Mouse (Mus musculus): ENCODE measurements around the gene Tsen54.

The Tsen54 gene

DNA sequence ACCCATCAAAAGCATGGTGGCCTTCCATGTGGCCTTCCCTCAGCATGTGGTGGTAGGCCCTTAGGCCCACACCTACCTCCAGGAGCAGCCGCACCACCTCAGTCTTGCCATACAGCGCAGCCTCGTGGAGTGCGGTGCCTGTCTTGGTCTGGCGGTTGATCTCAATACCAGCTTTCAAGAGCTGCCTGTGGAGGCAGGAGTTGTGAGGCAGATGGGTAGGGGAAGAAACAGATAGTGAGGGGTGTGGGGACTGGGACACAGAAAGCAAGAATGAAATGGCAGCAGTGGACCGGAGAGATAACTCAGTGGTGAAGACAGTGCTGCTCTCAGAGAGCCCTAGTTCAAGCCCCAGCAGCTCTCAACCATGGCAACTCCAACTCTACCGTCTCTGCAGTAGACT is 9.5 kb upstream of the Tsen54 start:
- no peak for DNase-seq

DNA sequence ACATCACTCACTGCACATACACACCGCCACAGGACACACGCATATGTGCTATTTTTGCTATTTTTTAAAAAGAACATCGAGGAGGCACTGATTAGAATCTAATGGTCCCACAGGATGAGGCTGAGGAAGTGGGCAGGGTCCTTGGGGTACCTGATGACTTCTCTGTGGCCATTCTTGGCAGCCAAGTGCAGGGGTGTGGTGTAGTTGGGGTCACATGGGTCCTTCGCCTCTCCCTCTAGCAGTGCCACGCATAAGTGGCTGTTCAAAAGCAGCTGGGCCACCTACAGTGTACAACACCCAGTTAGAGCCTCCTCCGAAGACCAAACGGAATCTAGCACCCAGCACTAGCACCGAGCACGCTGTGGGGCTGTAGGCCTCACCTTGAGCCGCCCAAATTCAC is 8.4 kb upstream of the Tsen54 start:
- no peak for DNase-seq

DNA sequence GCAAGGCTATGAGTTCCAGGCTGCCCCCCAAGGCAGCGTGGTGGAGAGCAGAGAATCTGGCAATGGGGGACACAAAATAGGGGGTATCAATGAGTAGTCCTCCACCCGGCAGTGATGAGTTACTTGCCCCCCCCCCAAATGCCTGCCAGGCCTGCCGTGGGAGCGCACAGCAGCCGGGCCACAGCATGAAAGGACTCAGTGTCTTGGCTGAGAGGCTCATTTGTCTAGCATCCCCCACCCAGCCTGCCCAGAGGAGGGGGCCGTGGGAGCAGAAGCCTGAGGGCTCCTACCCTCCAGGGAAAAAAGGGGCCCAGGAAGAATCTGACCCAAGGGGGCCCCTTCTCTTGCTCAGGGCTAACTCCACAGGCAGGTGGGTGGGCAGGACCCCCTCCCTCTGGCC is 7.2 kb upstream of the Tsen54 start:
- no peak for DNase-seq

DNA sequence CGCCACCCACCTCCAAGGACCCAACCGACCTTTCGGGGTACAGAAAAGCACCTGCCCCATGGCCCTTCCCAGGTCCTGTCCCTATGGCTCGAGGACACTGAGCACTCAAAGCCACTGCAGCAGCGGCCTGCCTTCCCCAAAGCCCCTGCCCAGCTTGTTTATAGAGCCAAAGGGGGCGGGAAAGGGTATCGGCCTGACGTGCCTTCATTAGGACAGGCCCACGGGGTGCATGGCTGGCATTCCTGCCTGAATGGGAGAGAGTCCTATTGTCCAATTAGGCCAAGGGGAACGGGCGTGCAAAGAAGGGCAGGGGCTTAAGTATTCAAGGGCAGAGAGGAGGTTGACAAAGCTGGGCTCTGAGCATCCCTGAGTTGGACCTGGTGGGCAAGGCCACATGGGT is 6.6 kb upstream of the Tsen54 start:
- no peak for DNase-seq

DNA sequence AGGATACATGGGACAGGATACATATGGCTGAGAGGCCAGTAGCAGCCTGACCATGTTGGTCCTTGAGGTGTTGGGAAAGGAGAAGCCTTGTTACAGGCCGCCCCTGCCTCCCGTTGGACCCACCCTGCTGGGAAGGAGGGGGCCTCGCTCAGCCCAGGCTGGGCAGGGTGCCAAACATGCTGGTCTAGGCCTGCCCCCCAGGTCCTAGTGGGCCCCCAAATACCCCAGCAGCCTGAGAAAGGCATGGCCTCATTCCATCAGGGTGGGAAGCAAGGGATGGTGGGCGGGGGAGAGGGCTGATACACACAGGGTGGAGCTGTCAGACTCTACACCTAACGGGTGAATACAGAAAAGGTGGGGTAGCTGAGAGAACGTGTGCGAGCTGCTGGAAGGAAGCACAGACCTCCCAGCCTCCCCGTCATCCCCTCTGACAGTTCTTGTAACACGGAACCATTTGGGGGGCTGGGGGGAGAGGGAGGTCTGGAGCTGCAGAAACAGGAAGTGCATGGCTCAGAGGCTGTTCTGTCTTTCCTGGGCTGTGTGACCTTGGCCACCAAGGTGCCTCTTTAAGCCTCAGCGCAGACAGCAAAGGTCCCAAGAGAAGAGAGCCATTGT is 5.7 kb upstream of the Tsen54 start:
- DNase-seq = no peak

DNA sequence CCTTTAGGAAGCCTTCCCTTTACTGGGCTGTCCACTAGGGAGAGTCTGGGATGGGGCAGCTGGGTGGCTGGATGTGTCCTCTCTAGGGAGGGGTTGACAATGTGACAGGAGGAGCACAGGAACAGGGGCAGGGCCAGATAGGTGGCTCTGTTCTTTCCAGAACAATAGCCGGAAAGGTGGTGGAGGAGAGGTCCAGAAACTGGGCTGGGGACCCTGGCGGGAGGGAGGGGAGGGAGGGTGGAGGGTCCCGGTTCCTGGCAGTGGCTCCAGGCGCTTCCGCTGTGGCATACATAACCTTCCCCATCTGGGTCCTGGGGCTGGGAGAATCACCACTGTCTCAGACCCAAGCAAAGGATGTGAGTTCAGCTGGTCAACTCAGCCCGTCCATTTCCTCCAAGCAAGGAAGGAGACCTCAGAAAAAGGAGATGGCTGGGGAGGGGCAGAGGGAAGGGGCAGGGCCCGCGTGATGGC is 5.2 kb upstream of the Tsen54 start:
- DNase-seq = no peak

DNA sequence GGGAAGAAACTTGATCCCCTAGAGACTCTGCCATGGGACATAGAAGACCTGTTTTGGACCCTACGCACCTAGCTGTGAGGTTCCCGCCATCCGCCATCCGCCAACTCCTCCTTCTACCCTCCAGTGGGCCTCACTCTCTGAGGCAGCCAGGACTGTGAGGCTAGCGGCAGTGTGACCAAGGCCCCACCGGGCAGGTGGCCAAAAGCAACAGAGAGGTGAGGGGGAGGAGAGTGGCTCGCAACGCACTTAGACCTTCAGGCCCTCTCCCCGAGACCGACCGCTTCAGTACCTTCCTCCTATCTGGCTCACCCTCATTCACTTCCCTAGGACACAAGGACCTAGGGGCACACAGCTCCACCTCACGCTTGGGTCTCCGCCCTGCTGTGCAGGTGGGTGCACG is 4.1 kb upstream of the Tsen54 start:
- DNase-seq = no peak

DNA sequence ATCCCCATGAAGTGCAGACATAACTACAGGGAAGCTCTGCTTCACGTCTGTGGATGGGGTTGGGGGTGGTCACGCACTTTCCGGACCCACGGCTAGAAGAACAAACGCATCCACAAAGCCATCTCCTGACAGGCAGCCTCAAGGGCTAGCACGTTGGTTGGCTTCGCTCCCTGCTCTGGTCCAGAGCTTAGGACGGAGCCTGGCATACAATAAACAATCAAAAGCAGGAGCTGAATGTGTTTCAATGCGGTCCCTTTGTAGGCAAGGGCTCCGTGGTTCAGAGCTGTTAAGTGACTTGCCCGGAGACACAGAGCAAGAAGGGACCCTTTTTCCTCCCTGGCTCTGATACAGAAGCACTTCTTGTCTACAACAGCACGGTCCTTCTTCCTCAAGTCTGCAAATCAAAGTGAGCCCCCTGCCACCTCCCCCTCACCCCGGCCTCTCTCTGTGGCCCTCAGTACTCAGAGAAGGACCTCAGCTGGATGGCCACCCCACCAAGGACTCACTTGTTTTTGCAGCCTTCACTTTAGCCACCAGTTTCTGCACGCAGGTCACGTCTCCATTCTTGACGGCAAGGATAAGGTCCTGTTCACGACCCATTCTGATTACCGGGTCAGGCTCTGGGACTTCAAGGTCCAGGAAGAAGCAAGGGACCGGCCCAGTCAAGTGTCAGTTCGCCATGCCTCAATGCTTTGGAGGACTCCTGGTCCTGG is 3.0 kb upstream of the Tsen54 start:
- no peak for DNase-seq

DNA sequence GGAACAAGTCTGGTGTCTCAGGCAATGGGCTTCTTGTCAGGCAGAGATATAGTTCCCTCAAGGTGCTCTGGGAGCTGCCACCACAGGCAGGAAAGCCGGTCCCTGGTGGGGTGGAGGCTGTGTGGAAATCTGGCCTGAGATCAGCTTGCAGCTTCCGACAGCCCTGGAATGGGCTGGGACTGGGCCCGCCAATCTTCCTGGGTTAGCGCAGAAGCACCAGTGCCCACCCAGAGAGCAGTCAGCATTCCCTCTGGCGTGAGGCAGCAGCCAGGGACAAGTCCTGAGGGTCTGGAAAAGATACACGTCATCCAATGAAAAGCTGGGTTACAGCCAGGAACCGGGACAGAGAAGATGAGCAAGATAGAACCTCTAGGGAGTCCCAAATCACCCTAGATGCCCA is 2.4 kb upstream of the Tsen54 start:
- DNase-seq = no peak

DNA sequence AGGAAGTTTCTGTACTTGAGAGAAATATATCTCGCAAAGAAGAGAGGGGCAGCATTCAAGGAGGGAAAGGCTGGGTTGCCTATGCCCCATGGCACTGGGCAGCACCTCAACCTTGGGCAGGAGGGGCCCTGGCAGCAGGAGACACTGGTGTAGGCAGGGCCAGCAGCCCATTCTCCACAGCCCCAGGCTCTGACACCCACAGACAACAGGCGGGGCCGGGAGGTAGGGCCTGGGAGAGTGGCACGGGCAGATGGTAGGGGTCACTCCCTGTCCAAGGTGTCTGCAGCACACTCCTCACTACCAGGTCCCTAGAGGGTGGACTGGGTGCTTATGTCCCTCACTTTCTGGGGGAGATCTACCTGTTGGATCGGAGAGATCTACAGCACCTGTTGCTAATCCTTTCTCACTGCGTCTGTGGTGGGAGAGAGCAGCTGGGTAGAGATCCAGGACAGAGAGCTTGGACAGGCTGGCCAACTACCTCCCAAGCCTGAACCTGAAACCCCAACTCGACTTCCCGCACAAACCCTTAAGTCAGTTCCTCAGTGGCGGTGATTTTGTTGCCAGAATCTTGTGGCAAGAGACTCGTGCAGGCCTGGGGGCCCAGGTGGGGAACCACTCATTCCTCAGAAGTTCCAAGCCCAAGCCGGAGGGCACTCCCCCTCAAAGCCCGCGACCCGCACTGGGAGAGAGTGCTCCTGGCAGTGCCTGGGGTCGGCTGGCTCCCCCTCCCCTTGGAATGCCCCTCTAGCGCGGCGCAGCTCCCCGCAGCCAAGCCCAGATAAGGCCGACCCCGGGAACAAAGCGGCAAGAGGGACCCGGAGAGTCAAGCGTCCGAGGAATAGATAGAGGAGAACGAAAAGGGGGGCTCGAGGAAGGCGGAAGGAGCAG is 1.7 kb upstream of the Tsen54 start:
- peak; percentile 33 to 40 for DNase-seq

DNA sequence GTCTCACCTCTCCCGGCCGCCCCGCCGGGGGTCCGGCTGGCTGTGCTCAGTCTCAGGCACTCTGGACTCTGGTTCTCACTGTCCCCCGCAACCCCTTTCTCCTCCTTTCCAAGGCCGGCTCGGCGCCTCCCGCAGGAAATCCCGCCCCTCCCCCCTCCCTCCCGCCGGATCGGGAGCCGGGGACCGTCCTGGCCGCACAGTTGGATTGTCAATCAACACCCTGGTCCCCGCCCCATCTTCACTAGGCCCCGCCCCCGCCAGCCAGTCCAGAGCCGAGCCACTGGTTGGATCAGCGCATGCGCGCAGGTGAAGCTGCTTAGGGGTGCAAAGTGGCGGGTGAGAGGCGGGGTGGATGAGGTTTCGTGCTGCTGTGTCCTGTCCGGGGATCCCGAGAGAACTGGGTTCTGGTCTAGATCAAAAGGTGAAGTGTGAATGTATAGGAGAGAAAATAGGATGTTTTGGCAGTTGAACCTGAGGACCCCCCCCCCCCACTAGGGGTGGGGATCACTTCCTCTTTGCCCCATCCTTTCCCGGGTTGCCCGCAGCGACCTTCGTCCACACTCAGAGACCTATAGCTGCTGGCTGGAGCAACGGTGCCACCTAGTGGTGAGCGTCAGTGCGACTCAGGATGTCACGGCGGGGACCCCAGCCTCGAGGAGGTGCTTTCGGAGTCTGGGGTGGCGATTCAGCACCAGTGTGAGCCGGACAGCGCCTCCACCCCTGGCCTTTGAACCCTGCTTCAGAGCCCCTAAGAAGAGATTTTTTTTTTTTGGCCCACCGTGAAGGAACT is 822 bp upstream of the Tsen54 start, which contains the start of gene Caskin2:
Caskin2 (minus strand) TSS at position 133 of the 790 bp plus-strand sequence.
- peak; percentile 95 to 96 for DNase-seq

DNA sequence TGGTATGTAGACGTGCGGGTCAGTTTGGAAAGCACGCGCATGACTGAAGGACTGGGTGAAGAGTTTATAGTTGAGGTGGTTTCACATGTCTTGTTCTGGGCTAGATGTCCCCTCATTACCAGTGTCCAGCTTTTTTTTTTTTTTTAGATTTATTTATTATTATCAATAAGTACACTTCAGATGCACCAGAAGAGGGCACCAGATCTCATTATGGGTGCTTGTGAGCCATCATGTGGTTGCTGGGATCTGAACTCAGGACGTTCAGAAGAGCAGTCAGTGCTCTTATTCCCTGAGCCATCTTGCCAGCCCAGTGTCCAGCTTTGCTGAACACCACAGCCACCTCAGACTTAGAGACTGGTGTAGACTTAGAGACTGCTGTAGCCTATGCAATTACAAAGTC is 2.8 kb downstream of the Tsen54 start:
- no peak for DNase-seq

DNA sequence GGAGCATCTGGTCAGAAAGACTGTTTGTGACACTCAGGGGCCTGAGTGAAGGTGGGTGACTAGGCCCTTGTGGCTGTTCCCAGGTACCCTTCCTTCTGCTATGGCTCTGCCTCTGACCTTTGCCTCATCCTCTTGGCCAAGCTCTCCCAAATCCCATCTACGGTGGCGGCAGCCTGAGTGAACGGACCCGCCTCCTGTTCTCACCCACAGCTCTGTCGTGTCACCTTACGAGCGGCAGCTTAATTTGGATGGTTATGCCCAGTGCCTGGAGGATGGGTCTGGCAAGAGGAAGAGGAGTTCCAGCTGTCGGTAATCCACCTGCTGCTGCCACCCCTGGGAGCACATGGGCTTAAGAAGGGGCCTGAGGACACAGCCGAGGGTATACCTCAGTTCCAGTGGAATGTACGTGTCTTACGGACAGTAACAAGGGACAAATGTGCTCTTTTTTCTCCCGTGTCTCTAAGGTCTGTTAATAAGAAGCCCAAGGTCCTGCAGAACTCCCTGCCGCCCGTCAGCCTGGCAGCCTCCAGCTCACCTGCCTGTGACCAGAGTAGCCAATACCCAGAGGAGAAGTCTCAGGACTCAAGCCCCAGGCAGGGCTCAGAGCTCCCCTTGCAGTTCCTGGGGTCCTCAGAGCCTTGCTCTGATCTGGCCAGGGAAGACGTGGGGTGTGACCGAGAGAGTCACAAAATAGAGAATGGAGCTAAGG is 5.5 kb downstream of the Tsen54 start:
- no peak for DNase-seq

DNA sequence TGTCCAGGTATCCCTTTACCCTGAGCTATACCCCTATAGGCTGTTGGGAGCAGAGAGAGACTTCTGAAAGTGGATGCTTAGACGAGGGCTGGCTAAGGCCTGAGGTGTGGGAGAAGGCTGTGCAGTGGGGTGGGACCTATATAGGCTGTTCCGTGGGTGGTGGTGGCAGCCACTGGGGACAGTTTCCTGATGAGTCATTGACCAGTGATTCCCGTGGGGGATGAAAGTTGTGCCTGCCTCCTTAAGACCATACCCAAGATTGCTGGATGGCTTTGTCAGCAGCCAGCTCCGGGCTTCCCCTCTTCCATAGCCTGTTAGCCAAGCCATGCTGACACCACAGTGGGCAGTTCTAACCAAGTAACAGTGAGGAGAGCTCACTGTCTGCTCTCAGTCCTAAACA is 6.5 kb downstream of the Tsen54 start:
- DNase-seq = no peak

DNA sequence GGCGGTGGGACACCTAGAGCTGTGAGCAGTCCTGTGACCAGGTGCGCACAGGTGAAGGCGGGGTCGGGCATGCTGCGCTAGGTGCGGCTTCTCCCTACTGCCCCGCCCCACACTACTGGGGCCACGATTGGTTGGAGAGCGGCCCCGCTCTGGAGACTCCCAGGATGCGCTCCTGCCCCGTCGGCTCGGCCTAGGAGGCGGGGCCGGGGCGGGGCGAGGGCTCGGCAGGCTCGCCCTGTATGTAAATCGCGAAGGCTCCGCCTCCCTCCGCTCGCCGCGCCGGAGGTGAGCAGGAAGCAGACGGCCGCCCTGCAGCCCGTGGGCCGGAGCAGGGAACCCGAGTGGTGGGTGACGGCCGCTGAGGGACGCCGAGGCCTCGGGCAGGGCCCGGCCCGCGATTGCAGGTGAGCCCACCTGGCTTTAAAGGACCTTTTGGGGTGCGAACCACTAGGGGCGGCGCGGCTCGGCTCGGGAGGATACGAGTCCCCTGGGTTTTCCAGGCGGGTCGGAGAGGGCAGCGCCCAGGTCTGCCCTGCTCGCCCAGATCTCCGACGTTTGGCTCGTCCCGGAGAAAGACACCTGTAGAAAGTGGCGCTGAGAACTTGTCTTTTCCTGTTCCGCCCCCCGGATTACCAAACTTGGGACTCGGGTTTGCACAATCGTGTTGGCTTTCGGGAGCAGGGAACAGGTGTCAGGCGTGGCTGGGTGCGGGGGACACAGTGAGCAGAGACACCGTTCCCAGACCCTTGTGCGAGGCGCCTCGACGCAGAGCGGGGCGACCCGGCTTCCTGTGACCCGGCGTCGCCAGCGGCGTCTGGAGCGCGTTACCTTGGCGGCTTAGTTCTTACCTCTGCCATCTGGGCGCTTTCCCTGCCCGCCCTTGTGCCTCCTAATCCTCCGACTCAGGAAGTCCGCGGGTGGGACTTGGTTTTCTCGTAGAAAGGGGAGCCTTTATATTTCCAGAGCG is 9.5 kb downstream of the Tsen54 start, which contains the start of gene Llgl2:
Llgl2 (plus strand) TSS at position 276 of the 967 bp plus-strand sequence.
- peak; percentile 84 to 87 for DNase-seq

DNA sequence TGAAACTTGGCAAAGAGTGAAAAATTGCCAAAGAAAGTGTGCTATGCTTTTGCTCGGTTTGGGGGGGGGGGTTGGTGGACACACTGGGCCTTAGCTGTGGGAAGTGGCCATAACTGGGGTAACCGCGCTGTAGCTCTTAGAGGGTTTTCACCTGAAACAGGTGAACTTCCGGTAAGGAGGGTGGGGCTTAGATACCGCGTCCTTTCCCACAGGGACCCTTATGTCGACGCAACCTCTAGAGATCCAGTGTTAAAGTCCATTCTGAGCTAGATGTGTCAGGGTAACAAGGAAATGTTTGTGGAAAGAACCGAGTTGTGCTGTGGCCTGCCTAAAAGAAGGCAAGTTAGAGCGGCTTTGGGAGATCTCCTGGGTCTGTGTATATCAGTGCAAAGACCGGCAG is 10.3 kb downstream of the Tsen54 start:
- DNase-seq = no peak

DNA sequence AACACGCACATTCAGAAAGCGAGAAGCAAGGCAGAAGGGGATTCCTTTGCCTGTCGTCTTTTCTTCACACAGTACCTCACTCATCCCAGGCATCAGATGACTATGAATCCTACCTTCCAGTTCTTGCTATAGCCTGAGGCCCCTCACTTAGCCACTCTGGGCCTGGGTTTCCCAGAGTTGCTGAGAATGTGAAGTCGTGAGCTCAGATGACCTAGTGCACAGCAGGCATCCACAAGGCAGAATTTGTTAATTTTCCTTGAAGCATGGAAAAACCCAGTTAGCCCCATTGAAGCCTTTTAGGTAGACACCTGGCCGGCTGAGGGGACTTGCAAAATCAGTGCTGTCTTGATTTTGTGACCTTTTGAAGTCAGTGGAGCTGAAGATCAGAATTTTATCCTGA is 12.0 kb downstream of the Tsen54 start:
- DNase-seq = no peak

DNA sequence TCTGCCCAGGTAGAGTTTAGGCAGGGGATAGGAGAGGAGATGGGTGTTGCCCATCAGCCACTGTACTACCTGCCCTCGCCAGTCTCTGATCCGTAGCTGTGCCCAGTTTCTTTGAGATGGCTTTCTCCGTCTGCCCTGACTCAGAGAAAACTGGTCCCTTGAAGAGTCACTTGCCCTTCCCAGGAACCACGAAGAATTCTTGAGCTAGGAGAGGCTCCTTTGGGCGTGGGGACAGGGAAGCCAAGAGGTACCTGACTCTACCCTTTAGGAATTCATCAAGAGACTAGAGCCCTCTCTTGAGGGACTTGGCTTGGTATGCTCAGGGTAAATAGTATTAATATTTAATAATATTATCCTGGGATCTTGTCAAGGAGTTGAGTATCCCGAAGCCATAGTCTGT is 13.1 kb downstream of the Tsen54 start:
- no peak for DNase-seq

DNA sequence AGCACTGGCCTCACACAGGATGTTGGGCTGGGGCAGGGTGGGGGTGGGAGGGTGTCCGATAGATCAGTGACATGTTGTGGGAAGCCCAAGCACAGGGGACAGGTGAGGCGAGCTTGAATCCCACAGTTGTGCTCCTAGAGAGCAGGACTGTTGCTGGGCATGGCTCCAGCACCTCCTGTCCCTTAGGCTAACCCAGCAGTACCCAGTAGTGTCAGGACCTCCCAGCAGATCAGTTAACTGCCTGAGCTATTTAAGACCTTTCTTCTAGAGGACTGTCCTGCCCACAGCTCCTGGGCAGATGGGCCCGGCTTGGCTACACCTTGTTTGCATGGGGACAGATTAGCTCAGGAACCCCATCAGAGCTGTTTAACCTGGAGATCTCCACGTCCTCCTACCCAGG is 14.5 kb downstream of the Tsen54 start:
- DNase-seq = no peak

DNA sequence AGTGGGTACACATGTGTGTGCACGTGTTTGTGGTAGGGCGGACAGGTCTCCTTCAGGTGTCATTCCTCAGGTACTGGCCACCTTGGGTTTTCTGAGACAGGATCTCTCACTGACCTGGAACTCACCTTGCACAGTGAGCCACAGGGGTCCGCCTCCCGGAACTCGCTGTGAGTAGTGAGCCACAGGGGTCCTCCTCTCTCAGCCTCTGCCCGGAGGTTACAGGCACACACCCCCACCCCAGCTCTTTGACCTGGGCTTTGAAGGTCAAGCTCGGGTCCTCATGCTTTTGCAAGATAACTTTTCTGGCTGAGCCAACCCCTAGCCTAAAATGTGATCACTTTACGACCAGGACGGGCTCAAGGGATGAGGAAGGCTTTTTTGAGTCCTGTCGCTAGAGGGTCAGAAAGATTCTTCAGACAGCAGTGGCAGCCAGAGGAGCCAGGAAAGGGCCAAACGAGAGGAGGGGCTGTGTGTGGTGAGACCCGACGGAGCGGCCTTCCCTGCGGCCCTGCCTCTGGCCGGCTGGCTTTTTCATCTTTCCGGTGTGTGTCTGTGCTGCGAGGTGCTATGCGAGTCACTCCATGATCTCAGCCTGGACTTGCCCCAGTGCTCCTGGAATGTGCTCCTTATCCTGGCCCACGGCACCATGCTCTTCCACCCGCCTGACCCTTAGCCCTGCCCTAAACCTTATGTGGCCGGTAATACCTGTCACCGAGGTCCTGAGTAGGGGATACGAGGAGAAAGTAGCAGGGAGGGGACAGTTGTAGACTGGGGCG is 16.2 kb downstream of the Tsen54 start:
- DNase-seq = no peak

All from cerebellum, adult 18-20 months (tissue).